Mouse (Mus musculus) small intestine, adult 10 weeks (tissue): ENCODE data around the gene Pdlim5. TPM values are rescaled to one million over a fixed set of nuclear protein-coding genes. Genes with fewer than 3 reads are reported as not detected.

ENCODE experiments used
- polyA plus RNA-seq: library from polyadenylated mRNA; stranded (reverse); fragments of 350-450 nt; fragmentation: Illumina TruSeq; extraction: RNeasy Lipid Tissue Mini Kit (QIAGEN cat#74804); gene quantifications from one replicate; pipeline ENCODE4 v1.2.3, GENCODE M21; 2014; ENCODE audit warnings: low replicate concordance

Pdlim5 gene
- polyA plus RNA-seq, result 86.4 TPM

DNA sequence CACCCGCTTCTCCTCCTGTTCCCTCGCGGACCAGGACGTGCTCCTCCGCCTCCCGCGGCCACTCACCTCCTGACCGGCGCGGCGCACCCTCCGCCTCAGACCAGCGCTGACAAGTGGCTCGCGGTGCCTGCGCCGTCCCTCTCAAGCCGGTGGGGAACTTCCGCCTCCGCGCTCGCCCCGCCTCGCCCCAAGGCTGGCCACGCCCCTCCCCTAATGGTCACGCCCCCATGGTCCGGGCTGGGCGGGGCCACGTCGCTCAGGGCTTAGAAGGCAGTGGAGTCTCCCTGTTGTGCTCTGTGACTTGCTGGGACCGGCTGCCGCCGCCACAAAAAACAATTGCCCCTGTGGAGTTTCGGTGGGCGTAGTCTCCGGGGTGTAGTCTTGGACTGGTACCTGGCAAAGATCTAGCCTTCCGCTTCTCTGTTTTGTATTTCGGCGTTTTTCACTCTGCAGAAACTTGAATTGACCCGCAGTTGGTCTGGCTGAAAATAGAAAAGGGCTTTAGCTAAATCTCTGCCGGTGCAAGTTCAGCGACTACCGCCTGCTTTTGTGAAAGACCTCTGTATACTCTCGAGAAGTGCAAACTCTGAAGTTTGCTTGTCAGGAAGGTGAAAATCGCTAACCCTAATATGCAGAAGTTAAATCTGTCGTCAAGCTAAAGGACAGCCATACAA, at the start of gene Pdlim5:
TSS of gene Pdlim5 (minus strand) at position 177 of the 674 bp plus-strand sequence.

Other genes with a start within 250 kb of the Pdlim5 start
- 0.41 TPM for gene Bmpr1b, start 226.3 kb downstream of the Pdlim5 start, polyA plus RNA-seq
- 9.6 TPM for gene Gbp5, start 98.3 kb upstream of the Pdlim5 start, polyA plus RNA-seq
- 33.5 TPM for gene Gbp7, start 134.6 kb upstream of the Pdlim5 start, polyA plus RNA-seq
- gene Gbp3, start 164.3 kb upstream of the Pdlim5 start, polyA plus RNA-seq, result 22.2 TPM
- gene Gbp2b, start 199.2 kb upstream of the Pdlim5 start, polyA plus RNA-seq, result 51.2 TPM
- 30.8 TPM for gene Gbp2, start 224.9 kb upstream of the Pdlim5 start, polyA plus RNA-seq